Mouse (Mus musculus) brain, embryonic 14.5 days (tissue): ENCODE results near the gene Mlh3. TPM values are rescaled to one million over a fixed set of nuclear protein-coding genes. Genes with fewer than 3 reads are reported as not detected.

Experiments
- DNase-seq: peaks from one replicate; pipeline ENCODE4 v3.0.0-alpha.2; 2011; ENCODE audit warnings: low read depth
- CTCF ChIP-seq: fragments of 200-500 bp; IDR thresholded peaks from 2 replicates; pipeline ENCODE4 v1.5.1; 2012; ENCODE audit warnings: inconsistent platforms, mild to moderate bottlenecking, moderate library complexity, borderline replicate concordance; ENCODE audit not compliant: insufficient read depth, insufficient read length; ENCODE audit errors: extremely low read depth
- POLR2A ChIP-seq: fragments of 200-500 bp; IDR thresholded peaks from 2 replicates; pipeline ENCODE4 v1.6.1; 2012; ENCODE audit warnings: mild to moderate bottlenecking, inconsistent platforms, borderline replicate concordance; ENCODE audit not compliant: poor library complexity, insufficient read depth, insufficient read length, severe bottlenecking; ENCODE audit errors: extremely low read depth
- polyA plus RNA-seq: library from polyadenylated mRNA; depleted of rRNA; stranded (reverse); fragments of >200 nt; gene quantifications from 2 replicates; pipeline ENCODE4 v1.2.3, GENCODE M21; 2012; rRNA removed

Mlh3 gene
- 10.1 TPM in 2 replicates for polyA plus RNA-seq

DNA sequence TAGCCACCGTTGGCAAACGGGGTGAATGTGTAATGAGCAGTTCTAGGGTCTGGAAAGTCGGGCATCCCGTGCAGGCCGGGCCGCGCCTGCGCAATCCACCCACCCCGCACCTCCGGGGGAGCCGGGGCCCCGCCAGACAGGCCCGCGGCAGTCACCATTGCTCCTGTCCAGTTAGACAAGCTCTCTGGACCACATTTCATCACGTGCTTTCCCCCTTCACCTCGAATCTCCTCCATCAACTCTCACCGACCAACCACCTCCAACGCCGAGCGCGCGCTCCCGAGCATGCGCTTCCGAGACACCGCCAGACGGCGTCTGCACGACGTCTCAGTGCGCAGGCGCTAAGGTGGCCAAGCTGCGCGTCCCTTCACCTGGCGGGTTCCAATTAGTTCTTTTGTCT is at the start of gene Mlh3:
Mlh3 (minus strand) TSS at position 281 of the 400 bp plus-strand sequence.
- peak; percentile 96 for DNase-seq
- TF ChIP-seq CTCF (peak; percentile 44; the same call in 1 of the 2 replicates), POLR2A (peak; percentile 30; the same call in 1 of the 2 replicates)

DNA sequence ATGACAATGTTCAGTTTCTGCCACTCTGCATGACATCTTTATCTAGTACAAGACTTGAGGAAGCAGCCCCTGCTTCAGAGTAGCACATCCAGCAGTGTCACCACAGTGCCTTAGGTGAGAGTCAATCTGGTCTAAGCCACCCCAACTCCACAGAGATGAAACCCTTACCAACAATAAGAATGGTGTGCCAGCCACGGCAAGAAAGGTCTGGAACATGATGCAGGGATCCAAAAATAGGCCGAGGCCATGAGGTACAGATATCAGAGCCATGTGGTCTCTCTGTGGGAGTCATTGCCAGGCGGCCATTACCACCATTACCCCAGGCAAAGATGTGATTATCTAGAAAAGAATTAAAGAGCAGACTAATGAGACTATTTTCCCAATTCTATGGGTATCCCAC is 38.3 kb upstream of the Mlh3 start:
- DNase-seq = no peak
- TF ChIP-seq POLR2A = no peak
- TF ChIP-seq CTCF = no peak

GRCm38 (mm10) chr12:85305247-85305892 is 35.0 kb upstream of the Mlh3 start:
- no peak for TF ChIP-seq POLR2A
- peak; percentile 94 for TF ChIP-seq CTCF
- DNase-seq = peak; percentile 90

- no peak for DNase-seq
- TF ChIP-seq POLR2A = no peak
- TF ChIP-seq CTCF = no peak
These were observed 34.3 kb upstream of the Mlh3 start for GRCm38 (mm10) chr12:85304725-85305124.

DNA sequence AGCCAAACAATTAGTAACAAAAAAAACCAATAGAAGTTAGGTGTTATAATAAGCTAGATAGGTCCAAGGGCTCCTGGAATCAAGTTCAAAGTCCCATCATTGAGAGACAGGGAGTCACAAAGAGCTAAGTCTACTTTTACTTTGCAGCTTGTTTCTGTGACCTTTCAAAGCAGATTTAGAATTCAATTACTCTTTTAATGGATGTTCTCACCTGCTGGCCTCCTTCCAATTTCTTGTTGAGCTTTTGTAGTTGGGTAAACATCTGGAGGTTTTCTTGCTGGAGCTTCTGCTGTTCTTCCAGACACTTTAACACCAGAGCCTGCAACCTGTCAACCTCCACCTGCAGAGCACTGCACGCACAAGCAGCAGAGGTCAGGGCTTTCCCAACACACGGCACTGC is 32.9 kb upstream of the Mlh3 start:
- TF ChIP-seq POLR2A (no peak), CTCF (no peak)
- DNase-seq = no peak

- DNase-seq = no peak
- TF ChIP-seq POLR2A = no peak
- TF ChIP-seq CTCF = no peak
These were observed 28.4 kb upstream of the Mlh3 start for GRCm38 (mm10) chr12:85298835-85299180.

- DNase-seq = no peak
- TF ChIP-seq CTCF = no peak
- TF ChIP-seq POLR2A = no peak
These were observed 27.9 kb upstream of the Mlh3 start for GRCm38 (mm10) chr12:85298127-85298834.

DNA sequence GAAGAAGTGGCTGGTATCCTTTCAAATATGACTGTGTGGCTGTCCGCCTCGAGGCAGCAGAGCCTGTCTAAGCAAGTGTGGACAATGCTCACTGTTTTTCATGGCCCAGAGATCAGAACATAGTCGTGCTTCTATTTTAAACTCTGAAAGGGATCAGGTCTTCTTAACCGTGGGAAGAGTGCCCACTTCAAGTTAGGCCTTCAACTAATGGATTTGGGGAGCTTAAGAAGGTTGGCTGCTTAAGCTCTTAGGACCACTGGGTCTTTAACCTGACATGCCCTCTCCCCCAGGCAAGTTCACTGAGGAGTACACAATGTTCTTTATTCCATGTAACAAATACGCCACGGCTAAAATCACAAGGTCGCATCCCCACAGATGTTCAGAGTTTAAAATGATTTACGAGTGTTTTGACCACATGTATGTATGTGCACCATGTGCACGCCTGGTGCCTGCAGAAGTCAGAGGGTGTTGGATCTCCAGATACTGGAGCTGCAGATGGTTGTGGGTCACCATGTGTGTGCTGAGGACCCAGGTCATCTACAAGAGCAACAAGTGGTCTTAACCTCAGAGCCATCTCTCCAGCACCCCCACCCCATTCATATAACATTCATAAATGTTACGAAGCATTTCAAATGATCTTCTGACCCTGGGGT is 27.1 kb upstream of the Mlh3 start:
- TF ChIP-seq POLR2A = no peak
- no peak for TF ChIP-seq CTCF
- no peak for DNase-seq

- DNase-seq = no peak
- no peak for TF ChIP-seq CTCF
- TF ChIP-seq POLR2A = no peak
These were observed 26.5 kb upstream of the Mlh3 start for GRCm38 (mm10) chr12:85296915-85297314.

GRCm38 (mm10) chr12:85295506-85295905 is 25.1 kb upstream of the Mlh3 start:
- TF ChIP-seq CTCF = no peak
- TF ChIP-seq POLR2A = no peak
- DNase-seq = no peak

GRCm38 (mm10) chr12:85292906-85293305 is 22.5 kb upstream of the Mlh3 start:
- TF ChIP-seq POLR2A (no peak), CTCF (no peak)
- no peak for DNase-seq
